Mouse (Mus musculus): ENCODE results near the gene E430018J23Rik. TPM values are rescaled to one million over a fixed set of nuclear protein-coding genes. Genes with fewer than 3 reads are reported as not detected.

The E430018J23Rik gene
- 12.1 and 24.7 TPM in 2 replicates for total RNA-seq (2014; rRNA removed; ENCODE audit: low replicate concordance)
- polyA plus RNA-seq (2015; fragmentation: Nextera tagmentation; extraction: Ambion mirVana), result 3.3 and 3.7 TPM in 2 replicates

DNA sequence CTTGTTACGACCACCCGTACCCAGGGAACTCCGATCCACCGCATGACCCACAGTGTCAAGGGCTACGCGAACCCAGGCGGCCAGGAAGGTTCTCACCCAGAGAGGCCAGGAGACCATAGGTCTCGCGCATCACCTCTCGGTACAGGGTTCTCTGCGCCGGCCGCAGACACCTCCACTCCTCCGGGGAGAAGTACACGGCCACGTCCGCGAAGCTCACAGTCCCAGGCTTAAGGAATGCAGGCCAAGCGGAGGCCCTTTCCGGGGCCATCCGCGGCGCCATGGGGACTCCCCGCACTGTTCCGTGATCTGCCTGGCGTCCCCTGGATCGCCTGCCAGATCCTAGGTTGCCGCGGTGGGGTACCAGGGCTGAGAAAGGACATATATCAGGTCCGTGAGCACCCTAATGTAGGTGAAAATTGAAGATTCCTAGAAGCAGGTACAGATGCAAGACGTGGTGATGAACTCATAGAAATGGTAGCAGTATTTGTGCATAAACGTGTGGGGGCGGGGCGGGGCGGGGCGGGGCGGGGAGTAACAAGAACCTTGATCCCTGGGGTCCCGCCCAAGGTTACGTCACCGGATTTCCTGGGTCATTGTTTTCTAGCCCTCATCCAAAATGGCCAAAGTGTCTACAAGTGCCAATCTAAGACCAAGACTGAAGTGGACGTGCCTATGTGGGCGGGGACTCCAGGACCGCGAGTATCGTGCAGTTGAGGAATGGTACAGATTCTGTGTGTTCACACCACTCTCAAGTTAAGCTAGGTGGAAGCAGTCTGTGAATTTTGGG lies at the start of gene E430018J23Rik:
E430018J23Rik (minus strand) TSS at position 473 of the 787 bp plus-strand sequence.
- under 1% methylated on average over 45 of the region's 45 CpGs for WGBS
- TF ChIP-seq CTCF (IDR thresholded peaks at IDR 0.05; ENCODE audit: low read depth), result no peak
- no peak for TF ChIP-seq EP300 (IDR thresholded peaks at IDR 0.05; ENCODE audit: low read depth)
- H3K27me3 ChIP-seq (ENCODE audit: control insufficient read depth, insufficient read depth, low read length), result no peaks in the 10 kb centered on the region
- ATAC-seq (ENCODE audit: insufficient read depth, low read depth), result peak; percentile 96
- H3K4me2 ChIP-seq (ENCODE audit: low read depth, low read length), result peak within 1 kb of the TSS; percentile 63
- DNase-seq (ENCODE audit: low spot score), result peak; percentile 97
- H3K9ac ChIP-seq (replicated peaks; ENCODE audit: low read depth, low read length), result peak within 1 kb of the TSS; percentile 66
- peaks cover 14% of the 10 kb centered on the region for H3K4me1 ChIP-seq (ENCODE audit: control insufficient read depth, insufficient read depth)
- peaks cover 7% of the 10 kb centered on the region for H3K36me3 ChIP-seq (replicated peaks; ENCODE audit: control insufficient read depth, insufficient read depth, low read length)
- no peaks in the 10 kb centered on the region for H3K9me3 ChIP-seq (replicated peaks; ENCODE audit: control insufficient read depth, low read length)
- peak within 1 kb of the TSS; percentile 84 for H3K27ac ChIP-seq (ENCODE audit: low read depth)
- H3K4me3 ChIP-seq (ENCODE audit: low read depth, low read length), result peak within 1 kb of the TSS; percentile 60

GRCm38 (mm10) chr7:127437724-127438123 lies 44.3 kb upstream of the E430018J23Rik start:
- Histone ChIP-seq H3K36me3 (replicated peaks; ENCODE audit: control insufficient read depth, insufficient read depth, low read length) (peaks cover 7% of the 10 kb centered on the region; the same call in 1 of the 2 replicates), H3K4me3 (ENCODE audit: low read depth, low read length) (no peak overlapping the region), H3K4me1 (ENCODE audit: control insufficient read depth, insufficient read depth) (no peaks in the 10 kb centered on the region), H3K27me3 (ENCODE audit: control insufficient read depth, insufficient read depth, low read length) (no peaks in the 10 kb centered on the region), H3K4me2 (ENCODE audit: low read depth, low read length) (no peak overlapping the region), H3K9ac (replicated peaks; ENCODE audit: low read depth, low read length) (no peak overlapping the region), H3K9me3 (replicated peaks; ENCODE audit: control insufficient read depth, low read length) (peaks cover 7% of the 10 kb centered on the region; the same call in 1 of the 2 replicates), H3K27ac (ENCODE audit: low read depth) (no peak overlapping the region)
- WGBS, result 86% methylated on average over 3 of the region's 3 CpGs
- TF ChIP-seq EP300 (IDR thresholded peaks at IDR 0.05; ENCODE audit: low read depth) (no peak), CTCF (IDR thresholded peaks at IDR 0.05; ENCODE audit: low read depth) (peak; percentile 34)
- ATAC-seq (ENCODE audit: insufficient read depth, low read depth) (no peak), DNase-seq (ENCODE audit: low spot score) (no peak)

GRCm38 (mm10) chr7:127435206-127435605 lies 41.8 kb upstream of the E430018J23Rik start:
- ATAC-seq (ENCODE audit: insufficient read depth, low read depth) (no peak), DNase-seq (ENCODE audit: low spot score) (no peak)
- H3K4me2 ChIP-seq (ENCODE audit: low read depth, low read length), result no peak overlapping the region
- H3K9ac ChIP-seq (replicated peaks; ENCODE audit: low read depth, low read length), result no peak overlapping the region
- H3K36me3 ChIP-seq (replicated peaks; ENCODE audit: control insufficient read depth, insufficient read depth, low read length), result no peaks in the 10 kb centered on the region
- no peaks in the 10 kb centered on the region for H3K27me3 ChIP-seq (ENCODE audit: control insufficient read depth, insufficient read depth, low read length)
- no peak for TF ChIP-seq CTCF (IDR thresholded peaks at IDR 0.05; ENCODE audit: low read depth)
- TF ChIP-seq EP300 (IDR thresholded peaks at IDR 0.05; ENCODE audit: low read depth), result no peak
- peaks cover 7% of the 10 kb centered on the region; the same call in 1 of the 2 replicates for H3K9me3 ChIP-seq (replicated peaks; ENCODE audit: control insufficient read depth, low read length)
- H3K4me1 ChIP-seq (ENCODE audit: control insufficient read depth, insufficient read depth), result no peaks in the 10 kb centered on the region
- 75% methylated on average over 4 of the region's 4 CpGs for whole genome bisulfite sequencing
- H3K27ac ChIP-seq (ENCODE audit: low read depth), result no peak overlapping the region
- H3K4me3 ChIP-seq (ENCODE audit: low read depth, low read length), result no peak overlapping the region

GRCm38 (mm10) chr7:127426354-127426753 lies 32.9 kb upstream of the E430018J23Rik start:
- H3K4me1 ChIP-seq (ENCODE audit: control insufficient read depth, insufficient read depth), result peaks cover 1% of the 10 kb centered on the region
- H3K27ac ChIP-seq (ENCODE audit: low read depth), result no peak overlapping the region
- no peak overlapping the region for H3K4me3 ChIP-seq (ENCODE audit: low read depth, low read length)
- H3K9ac ChIP-seq (replicated peaks; ENCODE audit: low read depth, low read length), result no peak overlapping the region
- H3K4me2 ChIP-seq (ENCODE audit: low read depth, low read length), result no peak overlapping the region
- peak; percentile 36 for DNase-seq (ENCODE audit: low spot score)
- TF ChIP-seq EP300 (IDR thresholded peaks at IDR 0.05; ENCODE audit: low read depth) (peak; percentile 71; the same call in 1 of the 2 replicates), CTCF (IDR thresholded peaks at IDR 0.05; ENCODE audit: low read depth) (no peak)
- H3K9me3 ChIP-seq (replicated peaks; ENCODE audit: control insufficient read depth, low read length), result no peaks in the 10 kb centered on the region
- no peaks in the 10 kb centered on the region for H3K36me3 ChIP-seq (replicated peaks; ENCODE audit: control insufficient read depth, insufficient read depth, low read length)
- peaks cover 3% of the 10 kb centered on the region; the same call in 1 of the 2 replicates for H3K27me3 ChIP-seq (ENCODE audit: control insufficient read depth, insufficient read depth, low read length)
- 39% methylated on average over 3 of the region's 3 CpGs for WGBS
- no peak for ATAC-seq (ENCODE audit: insufficient read depth, low read depth)

DNA sequence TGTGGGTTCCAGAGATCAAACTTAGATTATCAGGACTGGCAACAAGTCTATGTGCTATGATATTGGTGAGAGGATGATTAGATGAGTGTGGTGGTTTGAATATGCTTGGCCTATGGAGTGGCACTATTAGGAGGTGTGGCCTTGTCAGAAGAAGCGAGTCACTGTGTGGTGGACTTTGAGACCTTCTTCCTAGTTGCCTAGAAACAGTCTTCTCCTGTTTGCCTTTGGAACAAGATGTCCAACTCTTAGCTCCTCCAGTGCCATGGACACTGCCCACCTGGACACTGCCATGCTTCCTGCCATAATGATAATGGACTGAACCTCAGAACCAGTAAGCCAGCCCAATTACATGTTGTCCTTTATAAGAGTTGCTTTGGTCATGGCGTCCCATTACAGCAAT lies 32.5 kb upstream of the E430018J23Rik start:
- Histone ChIP-seq H3K9me3 (replicated peaks; ENCODE audit: control insufficient read depth, low read length) (no peaks in the 10 kb centered on the region), H3K36me3 (replicated peaks; ENCODE audit: control insufficient read depth, insufficient read depth, low read length) (no peaks in the 10 kb centered on the region), H3K27ac (ENCODE audit: low read depth) (peak overlapping the region; percentile 35; the same call in 1 of the 2 replicates), H3K9ac (replicated peaks; ENCODE audit: low read depth, low read length) (no peak overlapping the region), H3K4me2 (ENCODE audit: low read depth, low read length) (no peak overlapping the region), H3K27me3 (ENCODE audit: control insufficient read depth, insufficient read depth, low read length) (peaks cover 3% of the 10 kb centered on the region; the same call in 1 of the 2 replicates), H3K4me1 (ENCODE audit: control insufficient read depth, insufficient read depth) (peaks cover 4% of the 10 kb centered on the region), H3K4me3 (ENCODE audit: low read depth, low read length) (no peak overlapping the region)
- TF ChIP-seq EP300 (IDR thresholded peaks at IDR 0.05; ENCODE audit: low read depth) (no peak), CTCF (IDR thresholded peaks at IDR 0.05; ENCODE audit: low read depth) (no peak)
- 78% methylated on average over 2 of the region's 2 CpGs for WGBS
- DNase-seq (ENCODE audit: low spot score) (no peak), ATAC-seq (ENCODE audit: insufficient read depth, low read depth) (no peak)
